Mouse (Mus musculus): ENCODE results near the gene Pan2. TPM values are rescaled to one million over a fixed set of nuclear protein-coding genes. Genes with fewer than 3 reads are reported as not detected.

Pan2 gene
- polyA plus RNA-seq, 1 experiment = 40.5 TPM

DNA sequence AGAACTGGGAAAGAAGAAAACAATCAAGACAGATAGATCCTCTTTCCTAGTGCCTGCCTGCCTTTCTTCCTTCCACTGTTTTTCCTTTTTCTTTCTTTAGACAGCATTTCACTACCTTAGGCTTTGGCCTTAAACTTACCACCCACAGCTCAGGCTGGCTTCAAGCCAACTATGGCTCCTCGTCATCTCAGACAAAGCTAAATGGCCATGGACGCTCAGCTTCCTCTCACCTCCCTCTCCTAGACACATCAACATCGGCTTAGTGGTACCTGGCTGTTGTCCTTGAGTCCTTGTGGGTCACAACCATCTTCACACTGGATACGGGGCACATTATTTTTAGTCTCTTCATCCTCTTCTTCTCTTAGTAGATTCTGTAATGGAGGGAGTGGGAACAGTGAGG is 5.9 kb upstream of the Pan2 start:
- Histone ChIP-seq H3K36me3 (ENCODE audit: control insufficient read depth, insufficient read depth, low read length, poor library complexity, severe bottlenecking) (no peaks in the 10 kb centered on the region; the same call in 1 of the 2 replicates), H3K9ac (ENCODE audit: low read depth, poor library complexity, severe bottlenecking) (peak overlapping the region; percentile 9; the same call in 1 of the 2 replicates), H3K9me3 (replicated peaks; ENCODE audit: control insufficient read depth, insufficient read depth, low read length, poor library complexity, severe bottlenecking) (no peaks in the 10 kb centered on the region), H3K4me1 (ENCODE audit: control insufficient read depth, insufficient read depth, low read length) (no peaks in the 10 kb centered on the region), H3K27ac (ENCODE audit: insufficient read depth, low read length) (no peak overlapping the region), H3K27me3 (ENCODE audit: control insufficient read depth, insufficient read depth, low read length, poor library complexity, severe bottlenecking) (no peaks in the 10 kb centered on the region), H3K4me3 (ENCODE audit: low read depth, low read length) (peak overlapping the region; percentile 34)
- TF ChIP-seq POLR2A (IDR thresholded peaks at IDR 0.05; ENCODE audit: insufficient read depth, low read length) (no peak), CTCF (IDR thresholded peaks at IDR 0.05; ENCODE audit: low read depth, low read length) (no peak), EP300 (IDR thresholded peaks at IDR 0.05; ENCODE audit: insufficient read depth, low read depth, low read length) (no peak)

DNA sequence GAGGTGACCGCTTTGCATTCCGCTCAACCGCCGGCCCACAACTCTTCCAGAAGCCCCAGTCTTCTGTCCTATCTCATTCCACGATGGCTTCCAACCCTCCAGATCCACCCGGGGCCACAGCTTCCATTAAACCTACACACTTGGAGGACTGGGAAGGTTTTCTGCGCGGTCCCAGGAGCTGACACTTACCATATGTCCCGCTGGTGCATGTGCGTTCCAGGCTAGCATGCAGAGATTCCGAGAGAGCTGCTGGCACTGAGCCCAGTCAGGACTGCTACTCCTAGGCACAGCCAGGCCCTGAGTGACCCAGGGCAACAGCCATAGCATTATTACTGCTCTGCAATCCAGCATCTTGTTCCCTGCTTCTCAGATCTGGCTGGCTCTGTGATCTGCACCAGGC is 5.5 kb upstream of the Pan2 start:
- Histone ChIP-seq H3K4me1 (ENCODE audit: control insufficient read depth, insufficient read depth, low read length) (no peaks in the 10 kb centered on the region), H3K4me3 (ENCODE audit: low read depth, low read length) (peak overlapping the region; percentile 34), H3K9ac (ENCODE audit: low read depth, poor library complexity, severe bottlenecking) (peak overlapping the region; percentile 9; the same call in 1 of the 2 replicates), H3K36me3 (ENCODE audit: control insufficient read depth, insufficient read depth, low read length, poor library complexity, severe bottlenecking) (no peaks in the 10 kb centered on the region; the same call in 1 of the 2 replicates), H3K9me3 (replicated peaks; ENCODE audit: control insufficient read depth, insufficient read depth, low read length, poor library complexity, severe bottlenecking) (no peaks in the 10 kb centered on the region), H3K27me3 (ENCODE audit: control insufficient read depth, insufficient read depth, low read length, poor library complexity, severe bottlenecking) (no peaks in the 10 kb centered on the region), H3K27ac (ENCODE audit: insufficient read depth, low read length) (no peak overlapping the region)
- TF ChIP-seq POLR2A (IDR thresholded peaks at IDR 0.05; ENCODE audit: insufficient read depth, low read length) (no peak), CTCF (IDR thresholded peaks at IDR 0.05; ENCODE audit: low read depth, low read length) (no peak), EP300 (IDR thresholded peaks at IDR 0.05; ENCODE audit: insufficient read depth, low read depth, low read length) (no peak)

DNA sequence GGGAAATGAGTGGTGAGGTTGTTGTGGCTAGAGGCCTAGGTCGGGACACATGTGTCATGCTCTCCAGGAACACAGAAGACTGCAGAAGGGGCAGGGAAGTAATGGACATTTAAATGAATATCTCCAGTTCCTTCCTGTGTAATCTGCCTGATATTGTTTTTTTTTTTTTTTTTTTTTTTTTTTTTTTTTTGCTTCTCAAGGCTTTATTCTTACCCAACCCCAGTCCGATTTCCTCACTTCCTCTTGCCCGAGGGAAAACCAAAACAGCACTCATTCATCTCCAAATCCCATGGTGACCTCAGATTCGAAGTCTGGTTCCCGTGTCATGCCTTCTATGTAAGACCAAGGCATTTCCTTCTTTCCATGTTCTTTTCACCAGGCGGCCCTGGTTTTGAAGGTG is 4.9 kb upstream of the Pan2 start:
- TF ChIP-seq CTCF (IDR thresholded peaks at IDR 0.05; ENCODE audit: low read depth, low read length) = no peak
- TF ChIP-seq POLR2A (IDR thresholded peaks at IDR 0.05; ENCODE audit: insufficient read depth, low read length) = no peak
- no peak for TF ChIP-seq EP300 (IDR thresholded peaks at IDR 0.05; ENCODE audit: insufficient read depth, low read depth, low read length)
- H3K9me3 ChIP-seq (replicated peaks; ENCODE audit: control insufficient read depth, insufficient read depth, low read length, poor library complexity, severe bottlenecking) = no peaks in the 10 kb centered on the region
- H3K27me3 ChIP-seq (ENCODE audit: control insufficient read depth, insufficient read depth, low read length, poor library complexity, severe bottlenecking) = no peaks in the 10 kb centered on the region
- no peak overlapping the region for H3K27ac ChIP-seq (ENCODE audit: insufficient read depth, low read length)
- H3K4me3 ChIP-seq (ENCODE audit: low read depth, low read length) = peak overlapping the region; percentile 34; the same call in 1 of the 2 replicates
- H3K4me1 ChIP-seq (ENCODE audit: control insufficient read depth, insufficient read depth, low read length) = no peaks in the 10 kb centered on the region
- no peaks in the 10 kb centered on the region for H3K36me3 ChIP-seq (ENCODE audit: control insufficient read depth, insufficient read depth, low read length, poor library complexity, severe bottlenecking)
- H3K9ac ChIP-seq (ENCODE audit: low read depth, poor library complexity, severe bottlenecking) = peak overlapping the region; percentile 9; the same call in 1 of the 2 replicates

DNA sequence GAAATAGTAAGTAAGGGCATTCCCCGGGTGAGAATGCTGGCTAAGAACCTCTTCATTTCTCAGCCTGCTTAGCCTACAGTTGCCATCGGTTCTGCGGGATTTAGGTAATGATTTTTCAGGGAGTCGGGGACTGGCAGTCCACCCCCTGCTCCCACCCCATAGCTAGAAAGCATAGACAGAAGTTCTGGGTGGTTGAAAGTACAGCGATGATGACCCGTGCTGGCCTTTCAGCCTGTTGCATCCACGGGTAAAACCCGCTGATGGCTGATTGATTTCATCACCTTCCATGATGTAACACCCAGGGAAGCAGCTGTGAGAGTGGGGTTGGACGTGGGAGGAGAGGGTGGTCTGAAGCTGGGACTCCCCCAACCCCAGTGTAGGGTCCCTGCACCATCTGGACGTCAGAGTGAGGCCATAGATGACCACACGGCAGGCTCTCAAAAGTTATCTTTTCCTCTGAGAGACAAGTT is 4.4 kb upstream of the Pan2 start, which contains the start of gene Il23a:
TSS of gene Il23a (minus strand) at position 51 of the 470 bp plus-strand sequence.
- H3K27me3 ChIP-seq (ENCODE audit: control insufficient read depth, insufficient read depth, low read length, poor library complexity, severe bottlenecking) = no peaks in the 10 kb centered on the region
- peak within 1 kb of the TSS; percentile 9; the same call in 1 of the 2 replicates for H3K9ac ChIP-seq (ENCODE audit: low read depth, poor library complexity, severe bottlenecking)
- H3K4me1 ChIP-seq (ENCODE audit: control insufficient read depth, insufficient read depth, low read length) = no peaks in the 10 kb centered on the region
- H3K36me3 ChIP-seq (ENCODE audit: control insufficient read depth, insufficient read depth, low read length, poor library complexity, severe bottlenecking) = no peaks in the 10 kb centered on the region
- no peak within 1 kb of the TSS for H3K27ac ChIP-seq (ENCODE audit: insufficient read depth, low read length)
- TF ChIP-seq EP300 (IDR thresholded peaks at IDR 0.05; ENCODE audit: insufficient read depth, low read depth, low read length) (no peak), POLR2A (IDR thresholded peaks at IDR 0.05; ENCODE audit: insufficient read depth, low read length) (no peak), CTCF (IDR thresholded peaks at IDR 0.05; ENCODE audit: low read depth, low read length) (no peak)
- H3K9me3 ChIP-seq (replicated peaks; ENCODE audit: control insufficient read depth, insufficient read depth, low read length, poor library complexity, severe bottlenecking) = no peaks in the 10 kb centered on the region
- H3K4me3 ChIP-seq (ENCODE audit: low read depth, low read length) = peak within 1 kb of the TSS; percentile 34

DNA sequence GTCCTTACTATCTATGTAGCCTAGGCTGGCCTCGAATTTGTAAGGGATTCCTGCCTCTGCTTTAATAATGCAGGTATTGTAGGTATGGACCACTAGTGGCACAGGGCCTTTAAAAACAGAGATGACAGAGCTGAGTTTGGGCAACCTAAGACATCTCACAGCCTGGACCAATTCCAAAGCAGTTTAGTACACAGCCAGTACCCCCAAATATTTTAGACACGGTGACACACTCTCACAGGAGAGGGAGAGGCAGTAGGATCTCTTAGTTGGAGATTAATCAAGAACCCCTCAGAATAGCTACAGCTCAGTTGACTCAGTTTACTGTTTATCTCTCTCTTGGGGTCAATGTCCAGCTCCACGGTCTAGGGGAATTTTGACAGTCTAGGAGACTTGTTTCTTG is 778 bp upstream of the Pan2 start:
- H3K36me3 ChIP-seq (ENCODE audit: control insufficient read depth, insufficient read depth, low read length, poor library complexity, severe bottlenecking) = 0 out of 2 replicates have a peak, but pooled peaks cover 3% of the 10 kb centered on the region
- no peaks in the 10 kb centered on the region for H3K9me3 ChIP-seq (replicated peaks; ENCODE audit: control insufficient read depth, insufficient read depth, low read length, poor library complexity, severe bottlenecking)
- H3K27ac ChIP-seq (ENCODE audit: insufficient read depth, low read length) = peak overlapping the region; percentile 87
- peak overlapping the region; percentile 90 for H3K9ac ChIP-seq (ENCODE audit: low read depth, poor library complexity, severe bottlenecking)
- no peaks in the 10 kb centered on the region for H3K4me1 ChIP-seq (ENCODE audit: control insufficient read depth, insufficient read depth, low read length)
- no peaks in the 10 kb centered on the region for H3K27me3 ChIP-seq (ENCODE audit: control insufficient read depth, insufficient read depth, low read length, poor library complexity, severe bottlenecking)
- peak overlapping the region; percentile 92 for H3K4me3 ChIP-seq (ENCODE audit: low read depth, low read length)
- TF ChIP-seq EP300 (IDR thresholded peaks at IDR 0.05; ENCODE audit: insufficient read depth, low read depth, low read length) (no peak), CTCF (IDR thresholded peaks at IDR 0.05; ENCODE audit: low read depth, low read length) (no peak), POLR2A (IDR thresholded peaks at IDR 0.05; ENCODE audit: insufficient read depth, low read length) (no peak)

DNA sequence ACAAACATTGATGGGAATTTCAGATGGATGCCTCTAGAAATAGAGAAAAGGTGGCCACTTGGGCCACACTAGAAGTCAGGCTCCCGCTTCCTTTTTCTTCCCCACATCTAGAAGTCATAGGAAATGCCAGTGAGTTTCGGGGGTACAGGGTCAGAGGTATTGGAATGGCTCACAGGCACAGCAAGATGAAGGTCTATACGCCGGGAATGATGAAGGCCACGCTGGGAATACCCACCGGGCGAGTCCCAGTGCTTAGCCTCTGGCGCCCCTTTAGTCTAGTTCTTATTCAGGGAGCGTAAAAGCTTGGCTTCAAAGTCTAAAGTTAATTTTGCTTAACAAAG is 380 bp upstream of the Pan2 start:
- peak overlapping the region; percentile 87 for H3K27ac ChIP-seq (ENCODE audit: insufficient read depth, low read length)
- H3K4me1 ChIP-seq (ENCODE audit: control insufficient read depth, insufficient read depth, low read length) = no peaks in the 10 kb centered on the region
- peak overlapping the region; percentile 92 for H3K4me3 ChIP-seq (ENCODE audit: low read depth, low read length)
- no peaks in the 10 kb centered on the region for H3K27me3 ChIP-seq (ENCODE audit: control insufficient read depth, insufficient read depth, low read length, poor library complexity, severe bottlenecking)
- no peaks in the 10 kb centered on the region for H3K9me3 ChIP-seq (replicated peaks; ENCODE audit: control insufficient read depth, insufficient read depth, low read length, poor library complexity, severe bottlenecking)
- 0 out of 2 replicates have a peak, but pooled peaks cover 3% of the 10 kb centered on the region for H3K36me3 ChIP-seq (ENCODE audit: control insufficient read depth, insufficient read depth, low read length, poor library complexity, severe bottlenecking)
- peak overlapping the region; percentile 90 for H3K9ac ChIP-seq (ENCODE audit: low read depth, poor library complexity, severe bottlenecking)
- TF ChIP-seq CTCF (IDR thresholded peaks at IDR 0.05; ENCODE audit: low read depth, low read length) (no peak), EP300 (IDR thresholded peaks at IDR 0.05; ENCODE audit: insufficient read depth, low read depth, low read length) (no peak), POLR2A (IDR thresholded peaks at IDR 0.05; ENCODE audit: insufficient read depth, low read length) (no peak)
